Mouse (Mus musculus) MEL (cell line): Measurements from ENCODE around the gene Myom1. TPM values are rescaled to one million over a fixed set of nuclear protein-coding genes. Genes with fewer than 3 reads are reported as not detected.

ENCODE experiments used
- DNase-seq: peaks from one replicate; pipeline ENCODE4 v3.0.0; 2011; ENCODE audit warnings: low read depth, low spot score
- H3K27ac ChIP-seq: 2 replicates; pipeline ENCODE4 v1.5.1; 2012; ENCODE audit warnings: low read depth, mild to moderate bottlenecking, control low read depth, low read length, moderate library complexity; ENCODE audit not compliant: control insufficient read depth
- H3K27me3 ChIP-seq, 2 experiments: fragments of 150-350 bp in 1 of 2; sonication (generic) in 1 of 2; 2 replicates each; pipeline ENCODE4 v1.6.1; 2012; ENCODE audit warnings: low read length in 2 of 2, mild to moderate bottlenecking in 2 of 2, improper control_type of control experiment in 1 of 2, moderate library complexity in 1 of 2; ENCODE audit not compliant: insufficient read depth in 2 of 2, control insufficient read depth in 1 of 2
- H3K36me3 ChIP-seq, 2 experiments: 2 replicates each; pipeline ENCODE4 v1.6.1; 2012 to 2014; ENCODE audit warnings: low read length in 2 of 2, improper control_type of control experiment in 1 of 2, inconsistent platforms in 1 of 2, mild to moderate bottlenecking in 1 of 2; ENCODE audit not compliant: insufficient read depth in 2 of 2, control insufficient read depth in 1 of 2
- H3K4me1 ChIP-seq, 2 experiments: fragments of 150-350 bp in 1 of 2; sonication (generic) in 1 of 2; 2 replicates each; pipeline ENCODE4 v1.6.1; 2012; ENCODE audit warnings: low read length in 2 of 2, improper control_type of control experiment in 1 of 2, mild to moderate bottlenecking in 1 of 2; ENCODE audit not compliant: insufficient read depth in 2 of 2, control insufficient read depth in 1 of 2
- H3K4me3 ChIP-seq, 2 experiments: fragments of 150-350 bp in 1 of 2; sonication (generic) in 1 of 2; 2 replicates each; pipeline ENCODE4 v1.5.1; 2012; ENCODE audit warnings: low read depth in 2 of 2, low read length in 2 of 2, mild to moderate bottlenecking in 2 of 2, moderate library complexity in 2 of 2, control low read depth in 1 of 2, improper control_type of control experiment in 1 of 2; ENCODE audit not compliant: control insufficient read depth in 1 of 2, insufficient read depth in 1 of 2
- H3K79me2 ChIP-seq: 2 replicates; pipeline ENCODE4 v1.6.1; 2012; ENCODE audit warnings: mild to moderate bottlenecking, low read length, moderate library complexity; ENCODE audit not compliant: control insufficient read depth, poor library complexity, insufficient read depth
- H3K9ac ChIP-seq: 2 replicates; pipeline ENCODE4 v1.6.1; 2012; ENCODE audit warnings: low read depth, mild to moderate bottlenecking, control low read depth, low read length, moderate library complexity; ENCODE audit not compliant: control insufficient read depth, poor library complexity, severe bottlenecking
- H3K9me3 ChIP-seq: fragments of 150-350 bp; sonication (generic); replicated peaks from 2 replicates; pipeline ENCODE4 v1.6.1; 2012; ENCODE audit warnings: mild to moderate bottlenecking, low read length, improper control_type of control experiment, moderate library complexity; ENCODE audit not compliant: insufficient read depth
- BHLHE40 ChIP-seq: IDR thresholded peaks from 2 replicates; pipeline ENCODE4 v1.6.1; 2012; ENCODE audit warnings: low read depth, mild to moderate bottlenecking, inconsistent platforms, low read length, improper control_type of control experiment, borderline replicate concordance
- CHD1 ChIP-seq: IDR thresholded peaks from 2 replicates; pipeline ENCODE4 v1.6.1; 2012; ENCODE audit warnings: low read depth, mild to moderate bottlenecking, inconsistent platforms, low read length, improper control_type of control experiment
- CHD2 ChIP-seq: IDR thresholded peaks from 2 replicates; pipeline ENCODE4 v1.6.1; 2011; ENCODE audit warnings: low read length, improper control_type of control experiment
- CTCF ChIP-seq, 3 experiments: IDR thresholded peaks in 2 of 3; conservative IDR thresholded peaks in 1 of 3; 2 replicates each; pipeline ENCODE4 v1.5.1; 2011 to 2012; ENCODE audit warnings: low read length in 3 of 3, low read depth in 2 of 3, mild to moderate bottlenecking in 2 of 3, improper control_type of control experiment in 1 of 3, inconsistent platforms in 1 of 3, mixed read lengths in 1 of 3, moderate library complexity in 1 of 3; ENCODE audit not compliant: control insufficient read depth in 1 of 3, insufficient read depth in 1 of 3, poor library complexity in 1 of 3, severe bottlenecking in 1 of 3
- E2F4 ChIP-seq: IDR thresholded peaks from 2 replicates; pipeline ENCODE4 v1.6.1; 2011; ENCODE audit warnings: low read depth, low read length, improper control_type of control experiment, borderline replicate concordance
- ELF1 ChIP-seq: IDR thresholded peaks from 2 replicates; pipeline ENCODE4 v1.6.1; 2014; ENCODE audit warnings: low read depth, mild to moderate bottlenecking, inconsistent platforms, low read length, improper control_type of control experiment, moderate library complexity
- EP300 ChIP-seq, 2 experiments: IDR thresholded peaks; 2 replicates each; pipeline ENCODE4 v1.6.1; 2011; ENCODE audit warnings: improper control_type of control experiment in 2 of 2, low read length in 2 of 2, low read depth in 1 of 2, mild to moderate bottlenecking in 1 of 2
- ETS1 ChIP-seq: IDR thresholded peaks from 2 replicates; pipeline ENCODE4 v1.6.1; 2012; ENCODE audit warnings: low read depth, mild to moderate bottlenecking, inconsistent platforms, low read length, improper control_type of control experiment, moderate library complexity
- GABPA ChIP-seq: IDR thresholded peaks from 2 replicates; pipeline ENCODE4 v1.6.1; 2012; ENCODE audit warnings: low read depth, mild to moderate bottlenecking, inconsistent platforms, low read length, improper control_type of control experiment, moderate library complexity
- GATA1 ChIP-seq: IDR thresholded peaks from 2 replicates; pipeline ENCODE4 v1.6.1; 2011; ENCODE audit warnings: low read depth, low read length, improper control_type of control experiment
- JUND ChIP-seq: IDR thresholded peaks from 2 replicates; pipeline ENCODE4 v1.6.1; 2011; ENCODE audit warnings: low read depth, mild to moderate bottlenecking, improper control_type of control experiment, low read length
- KAT2A ChIP-seq: conservative IDR thresholded peaks from 2 replicates; pipeline ENCODE4 v1.6.1; 2012; ENCODE audit warnings: low read depth, low read length, improper control_type of control experiment, inconsistent platforms
- MAFK ChIP-seq: IDR thresholded peaks from 2 replicates; pipeline ENCODE4 v1.6.1; 2011; ENCODE audit warnings: low read depth, mild to moderate bottlenecking, low read length, improper control_type of control experiment, borderline replicate concordance
- MAX ChIP-seq: IDR thresholded peaks from 2 replicates; pipeline ENCODE4 v1.6.1; 2011; ENCODE audit warnings: low read length, improper control_type of control experiment
- MAZ ChIP-seq: IDR thresholded peaks from 2 replicates; pipeline ENCODE4 v1.6.1; 2012; ENCODE audit warnings: low read depth, mild to moderate bottlenecking, inconsistent platforms, low read length, improper control_type of control experiment
- MEF2A ChIP-seq: IDR thresholded peaks from 2 replicates; pipeline ENCODE4 v1.6.1; 2014; ENCODE audit warnings: low read depth, mild to moderate bottlenecking, inconsistent platforms, low read length, improper control_type of control experiment; ENCODE audit not compliant: poor library complexity, insufficient replicate concordance, severe bottlenecking; ENCODE audit errors: extremely low read depth
- MXI1 ChIP-seq: IDR thresholded peaks from 2 replicates; pipeline ENCODE4 v1.6.1; 2011; ENCODE audit warnings: mild to moderate bottlenecking, low read depth, low read length, improper control_type of control experiment
- MYB ChIP-seq: IDR thresholded peaks from 2 replicates; pipeline ENCODE4 v1.6.1; 2011; ENCODE audit warnings: mild to moderate bottlenecking, low read depth, low read length, improper control_type of control experiment
- MYC ChIP-seq: IDR thresholded peaks from 2 replicates; pipeline ENCODE4 v1.6.1; 2011; ENCODE audit warnings: low read depth, mild to moderate bottlenecking, low read length, improper control_type of control experiment, moderate library complexity
- NELFE ChIP-seq: IDR thresholded peaks from 2 replicates; pipeline ENCODE4 v1.6.1; 2011; ENCODE audit warnings: low read depth, low read length, improper control_type of control experiment
- NRF1 ChIP-seq: IDR thresholded peaks from 2 replicates; pipeline ENCODE4 v1.6.1; 2014; ENCODE audit warnings: low read depth, mild to moderate bottlenecking, inconsistent platforms, low read length, improper control_type of control experiment, moderate library complexity; ENCODE audit not compliant: poor library complexity, insufficient read depth, severe bottlenecking
- POLR2A ChIP-seq, 2 experiments: IDR thresholded peaks; 2 replicates each; pipeline ENCODE4 v1.6.1; 2011 to 2012; ENCODE audit warnings: low read length in 2 of 2, mild to moderate bottlenecking in 2 of 2, control low read depth in 1 of 2, improper control_type of control experiment in 1 of 2, low read depth in 1 of 2, moderate library complexity in 1 of 2; ENCODE audit not compliant: control insufficient read depth in 1 of 2, insufficient read depth in 1 of 2, poor library complexity in 1 of 2
- POLR2AphosphoS2 ChIP-seq: IDR thresholded peaks from 2 replicates; pipeline ENCODE4 v1.6.1; 2011; ENCODE audit warnings: low read length, improper control_type of control experiment
- POLR2AphosphoS5 ChIP-seq: IDR thresholded peaks from 2 replicates; pipeline ENCODE4 v1.6.1; 2012; ENCODE audit warnings: low read depth, borderline replicate concordance, mild to moderate bottlenecking, inconsistent platforms, low read length, moderate library complexity, mixed read lengths
- RAD21 ChIP-seq: IDR thresholded peaks from 2 replicates; pipeline ENCODE4 v1.6.1; 2011; ENCODE audit warnings: mild to moderate bottlenecking, low read depth, low read length, improper control_type of control experiment
- SIN3A ChIP-seq: IDR thresholded peaks from 2 replicates; pipeline ENCODE4 v1.6.1; 2012; ENCODE audit warnings: low read length, improper control_type of control experiment, inconsistent platforms
- SMC3 ChIP-seq: IDR thresholded peaks from 2 replicates; pipeline ENCODE4 v1.6.1; 2011; ENCODE audit warnings: low read depth, low read length, improper control_type of control experiment
- TAL1 ChIP-seq: IDR thresholded peaks from 2 replicates; pipeline ENCODE4 v1.6.1; 2012; ENCODE audit warnings: mild to moderate bottlenecking, inconsistent platforms, low read length, moderate library complexity, mixed read lengths
- TBP ChIP-seq: IDR thresholded peaks from 2 replicates; pipeline ENCODE4 v1.8.0; 2011; ENCODE audit warnings: low read depth, low read length, improper control_type of control experiment
- TCF12 ChIP-seq: IDR thresholded peaks from 2 replicates; pipeline ENCODE4 v1.6.1; 2014; ENCODE audit warnings: low read depth, mild to moderate bottlenecking, inconsistent platforms, low read length, improper control_type of control experiment, moderate library complexity
- UBTF ChIP-seq: IDR thresholded peaks from 2 replicates; pipeline ENCODE4 v1.6.1; 2012; ENCODE audit warnings: low read depth, mild to moderate bottlenecking, inconsistent platforms, low read length, improper control_type of control experiment, moderate library complexity, borderline replicate concordance; ENCODE audit not compliant: insufficient read depth
- USF1 ChIP-seq: IDR thresholded peaks from 2 replicates; pipeline ENCODE4 v1.6.1; 2014; ENCODE audit warnings: low read depth, mild to moderate bottlenecking, inconsistent platforms, low read length, improper control_type of control experiment, moderate library complexity
- USF2 ChIP-seq, 2 experiments: IDR thresholded peaks; 2 replicates each; pipeline ENCODE4 v1.6.1; 2011 to 2012; ENCODE audit warnings: improper control_type of control experiment in 2 of 2, low read length in 2 of 2, borderline replicate concordance in 1 of 2, inconsistent platforms in 1 of 2, low read depth in 1 of 2, mild to moderate bottlenecking in 1 of 2; ENCODE audit not compliant: insufficient read depth in 1 of 2
- ZC3H11A ChIP-seq: IDR thresholded peaks from 2 replicates; pipeline ENCODE4 v1.6.1; 2012; ENCODE audit warnings: low read depth, mild to moderate bottlenecking, inconsistent platforms, low read length, improper control_type of control experiment
- ZKSCAN1 ChIP-seq: IDR thresholded peaks from 2 replicates; pipeline ENCODE4 v1.6.1; 2012; ENCODE audit warnings: low read depth, mild to moderate bottlenecking, inconsistent platforms, low read length, improper control_type of control experiment, moderate library complexity
- ZMIZ1 ChIP-seq: IDR thresholded peaks from 2 replicates; pipeline ENCODE4 v1.6.1; 2012; ENCODE audit warnings: low read depth, mild to moderate bottlenecking, inconsistent platforms, low read length, improper control_type of control experiment, moderate library complexity
- ZNF384 ChIP-seq: IDR thresholded peaks from 2 replicates; pipeline ENCODE4 v1.6.1; 2012; ENCODE audit warnings: low read depth, mild to moderate bottlenecking, inconsistent platforms, low read length, improper control_type of control experiment
- polyA plus RNA-seq, 2 experiments: library from polyadenylated mRNA; stranded (reverse) in 1 of 2; unstranded in 1 of 2; fragments of >175 nt in 1 of 2; fragments of >200 nt in 1 of 2; gene quantifications; 2 replicates each; pipeline versions ENCODE4 v1.2.1 to v1.2.4; 2012; ENCODE audit warnings: low replicate concordance in 2 of 2, low read depth in 1 of 2; ENCODE audit not compliant: insufficient read length in 2 of 2, insufficient read depth in 1 of 2, missing spikeins in 1 of 2
- total RNA-seq: library from RNA; depleted of rRNA; stranded (reverse); fragments of 300-350 nt; gene quantifications from 2 replicates; pipeline ENCODE4 v1.2.3, GENCODE M21; 2012

Myom1 gene
- total and polyA plus RNA-seq, 3 experiments = 0.65 to 0.79 TPM; not detected in 1

GRCm38 (mm10) chr17:71088991-71089434 is 86.6 kb downstream of the Myom1 start:
- H3K27ac ChIP-seq = peak overlapping the region; percentile 37
- no peaks in the 10 kb centered on the region for H3K27me3 ChIP-seq
- H3K4me1 ChIP-seq = peaks cover 14 to 19% of the 10 kb centered on the region in 2 experiments
- H3K79me2 ChIP-seq = no peaks in the 10 kb centered on the region
- H3K4me3 ChIP-seq = no peak overlapping the region
- peaks cover 0 to 14% of the 10 kb centered on the region in 2 experiments; a peak in 2 of 4 replicates for H3K36me3 ChIP-seq
- DNase-seq = peak; percentile 72
- H3K9me3 ChIP-seq = no peaks in the 10 kb centered on the region
- no peak overlapping the region for H3K9ac ChIP-seq
- no peak for TF ChIP-seq UBTF
- peak; percentile 55; the same call in 1 of the 2 replicates for TF ChIP-seq BHLHE40
- no peak for TF ChIP-seq ZNF384
- 0 out of 4 replicates have a peak, but pooled peaks of 1 of the 2 experiments have one; percentile 14 for TF ChIP-seq USF2 (IDR thresholded peaks at IDR 0.05; ENCODE audit: borderline replicate concordance in 1 of 2, insufficient read depth in 1 of 2, low read depth in 1 of 2, low read length in 2 of 2)
- TF ChIP-seq SMC3 = no peak
- TF ChIP-seq MAZ = no peak
- TF ChIP-seq NRF1 = no peak
- TF ChIP-seq KAT2A = no peak
- no peak for TF ChIP-seq RAD21
- TF ChIP-seq E2F4 = no peak
- TF ChIP-seq TAL1 = no peak
- no peak for TF ChIP-seq ZKSCAN1
- no peak for TF ChIP-seq CHD2
- TF ChIP-seq MAFK = peak; percentile 59; the same call in 1 of the 2 replicates
- no peak for TF ChIP-seq NELFE
- peak; percentile 98 for TF ChIP-seq ETS1
- no peak for TF ChIP-seq CHD1
- TF ChIP-seq JUND = no peak
- TF ChIP-seq MYB = peak; percentile 78
- no peak for TF ChIP-seq POLR2AphosphoS5
- no peak for TF ChIP-seq POLR2AphosphoS2
- no peak for TF ChIP-seq POLR2A (IDR thresholded peaks at IDR 0.05; ENCODE audit: control insufficient read depth in 1 of 2, insufficient read depth in 1 of 2, low read depth in 1 of 2, low read length in 2 of 2, poor library complexity in 1 of 2)
- TF ChIP-seq MAX = no peak; the same call in 1 of the 2 replicates
- TF ChIP-seq TCF12 = peak; percentile 73; the same call in 1 of the 2 replicates
- TF ChIP-seq MXI1 = 0 out of 2 replicates have a peak, but pooled peaks have one; percentile 21
- no peak for TF ChIP-seq GATA1
- TF ChIP-seq MEF2A = no peak
- TF ChIP-seq USF1 = peak; percentile 66
- TF ChIP-seq CTCF (IDR thresholded peaks at IDR 0.05 in 2 of 3, conservative IDR thresholded peaks at IDR 0.05 in 1 of 3; ENCODE audit: control insufficient read depth in 1 of 3, insufficient read depth in 1 of 3, low read depth in 2 of 3, low read length in 3 of 3, poor library complexity in 1 of 3, severe bottlenecking in 1 of 3) = no peak
- peak; percentile 51 for TF ChIP-seq SIN3A
- TF ChIP-seq GABPA = peak; percentile 94
- no peak for TF ChIP-seq TBP
- TF ChIP-seq EP300 (IDR thresholded peaks at IDR 0.05; ENCODE audit: low read depth in 1 of 2, low read length in 2 of 2) = peak; percentile 74 to 87
- TF ChIP-seq MYC = no peak
- TF ChIP-seq ELF1 = no peak
- TF ChIP-seq ZMIZ1 = no peak
- TF ChIP-seq ZC3H11A = no peak; the same call in 1 of the 2 replicates
